Mouse (Mus musculus): ENCODE results near the gene Trim33.

GRCm38 (mm10) chr3:103384486-103384885 is 105.4 kb downstream of the Trim33 start:
- no peak for TF ChIP-seq CTCF (IDR thresholded peaks at IDR 0.05; ENCODE audit: control insufficient read depth, insufficient read depth, insufficient read length)
- no peak for TF ChIP-seq MAX (IDR thresholded peaks at IDR 0.05)
- TF ChIP-seq CEBPB (IDR thresholded peaks at IDR 0.05; ENCODE audit: low read depth), result no peak
- no peak for TF ChIP-seq USF1 (IDR thresholded peaks at IDR 0.05; ENCODE audit: low read depth)
